Mouse (Mus musculus) CH12.LX (cell line): ENCODE results near the gene Fxyd7. TPM values are rescaled to one million over a fixed set of nuclear protein-coding genes. Genes with fewer than 3 reads are reported as not detected.

Experiments used
- DNase-seq: peaks from one replicate; pipeline ENCODE4 v3.0.0-alpha.2; 2013; ENCODE audit errors: extremely low read depth
- H3K27ac ChIP-seq: 2 replicates; pipeline ENCODE4 v1.5.1; 2012; ENCODE audit warnings: low read depth, mild to moderate bottlenecking, control low read depth, moderate library complexity; ENCODE audit not compliant: insufficient read depth
- H3K27me3 ChIP-seq: replicated peaks from 2 replicates; pipeline ENCODE3; 2012; ENCODE audit warnings: inconsistent platforms
- H3K36me3 ChIP-seq, 2 experiments: replicated peaks in 1 of 2; 2 replicates each; pipeline versions ENCODE3 to v1.6.1; 2012; ENCODE audit warnings: inconsistent platforms in 1 of 2, low read length in 1 of 2, mild to moderate bottlenecking in 1 of 2, mixed read lengths in 1 of 2, moderate library complexity in 1 of 2; ENCODE audit not compliant: control insufficient read depth in 1 of 2, insufficient read depth in 1 of 2
- H3K4me1 ChIP-seq, 2 experiments: 2 replicates each; pipeline ENCODE4 v1.6.1; 2012; ENCODE audit warnings: inconsistent platforms in 1 of 2, moderate library complexity in 1 of 2; ENCODE audit not compliant: insufficient read depth in 2 of 2, control insufficient read depth in 1 of 2
- H3K4me2 ChIP-seq: 2 replicates; pipeline ENCODE4 v1.6.1; 2012; ENCODE audit warnings: low read depth, mild to moderate bottlenecking, control low read depth; ENCODE audit not compliant: poor library complexity, insufficient read depth, severe bottlenecking
- H3K4me3 ChIP-seq, 3 experiments: fragments of 150-350 bp in 1 of 3; sonication (generic) in 1 of 3; replicated peaks in 1 of 3; 2 replicates each; pipeline versions ENCODE3 to v1.5.1; 2011 to 2012; ENCODE audit warnings: low read depth in 2 of 3, low read length in 2 of 3, mild to moderate bottlenecking in 2 of 3, moderate library complexity in 2 of 3, control low read depth in 1 of 3, improper control_type of control experiment in 1 of 3, inconsistent platforms in 1 of 3, mixed read lengths in 1 of 3; ENCODE audit not compliant: poor library complexity in 1 of 3
- H3K79me2 ChIP-seq: replicated peaks from 2 replicates; pipeline ENCODE4 v1.6.1; 2012; ENCODE audit warnings: mild to moderate bottlenecking, moderate library complexity; ENCODE audit not compliant: control insufficient read depth, poor library complexity, insufficient read depth, severe bottlenecking; ENCODE audit errors: extremely low read depth
- H3K9ac ChIP-seq: 2 replicates; pipeline ENCODE4 v1.6.1; 2012; ENCODE audit warnings: low read depth, mild to moderate bottlenecking, control low read depth, moderate library complexity; ENCODE audit not compliant: insufficient read depth
- H3K9me3 ChIP-seq: replicated peaks from 2 replicates; pipeline ENCODE3; 2012; ENCODE audit warnings: low read length, inconsistent platforms, mixed read lengths
- CHD1 ChIP-seq: IDR thresholded peaks from 2 replicates; pipeline ENCODE4 v1.6.1; 2012; ENCODE audit warnings: low read depth, low read length, improper control_type of control experiment, inconsistent platforms
- E2F4 ChIP-seq: IDR thresholded peaks from 2 replicates; pipeline ENCODE4 v1.6.1; 2011; ENCODE audit warnings: low read depth, low read length, improper control_type of control experiment; ENCODE audit not compliant: insufficient replicate concordance
- ETS1 ChIP-seq: conservative IDR thresholded peaks from 2 replicates; pipeline ENCODE4 v1.6.1; 2012; ENCODE audit warnings: low read depth, mild to moderate bottlenecking, inconsistent platforms, low read length, improper control_type of control experiment, moderate library complexity
- HCFC1 ChIP-seq: IDR thresholded peaks from 2 replicates; pipeline ENCODE4 v1.6.1; 2012; ENCODE audit warnings: low read depth, mild to moderate bottlenecking, inconsistent platforms, low read length, improper control_type of control experiment
- IRF4 ChIP-seq: IDR thresholded peaks from 2 replicates; pipeline ENCODE4 v1.6.1; 2014; ENCODE audit warnings: low read depth, mild to moderate bottlenecking, inconsistent platforms, low read length, improper control_type of control experiment
- JUN ChIP-seq: IDR thresholded peaks from 2 replicates; pipeline ENCODE4 v1.6.1; 2011; ENCODE audit warnings: low read depth, mild to moderate bottlenecking, low read length, improper control_type of control experiment, moderate library complexity; ENCODE audit not compliant: insufficient read depth
- JUND ChIP-seq: conservative IDR thresholded peaks from 2 replicates; pipeline ENCODE4 v1.6.1; 2011; ENCODE audit warnings: low read depth, low read length, improper control_type of control experiment
- KAT2A ChIP-seq: IDR thresholded peaks from 2 replicates; pipeline ENCODE4 v1.6.1; 2012; ENCODE audit warnings: low read length, improper control_type of control experiment, inconsistent platforms; ENCODE audit not compliant: insufficient replicate concordance
- MAZ ChIP-seq: IDR thresholded peaks from 2 replicates; pipeline ENCODE4 v1.6.1; 2012; ENCODE audit warnings: low read depth, mild to moderate bottlenecking, inconsistent platforms, low read length, improper control_type of control experiment, moderate library complexity
- MEF2A ChIP-seq: IDR thresholded peaks from 2 replicates; pipeline ENCODE4 v1.6.1; 2014; ENCODE audit warnings: low read depth, mild to moderate bottlenecking, inconsistent platforms, low read length, improper control_type of control experiment, borderline replicate concordance
- NRF1 ChIP-seq: IDR thresholded peaks from 2 replicates; pipeline ENCODE4 v1.6.1; 2014; ENCODE audit warnings: low read depth, mild to moderate bottlenecking, inconsistent platforms, low read length, improper control_type of control experiment, moderate library complexity
- PAX5 ChIP-seq: IDR thresholded peaks from 2 replicates; pipeline ENCODE4 v1.6.1; 2012; ENCODE audit warnings: low read length, inconsistent platforms, mixed read lengths
- RAD21 ChIP-seq: IDR thresholded peaks from 2 replicates; pipeline ENCODE4 v1.6.1; 2011; ENCODE audit warnings: low read depth, mild to moderate bottlenecking, low read length, improper control_type of control experiment, moderate library complexity
- SIN3A ChIP-seq: IDR thresholded peaks from 2 replicates; pipeline ENCODE4 v1.6.1; 2012; ENCODE audit warnings: low read length, improper control_type of control experiment, inconsistent platforms
- TCF12 ChIP-seq: IDR thresholded peaks from 2 replicates; pipeline ENCODE4 v1.6.1; 2014; ENCODE audit warnings: low read depth, mild to moderate bottlenecking, inconsistent platforms, low read length, improper control_type of control experiment
- UBTF ChIP-seq: IDR thresholded peaks from 2 replicates; pipeline ENCODE4 v1.6.1; 2012; ENCODE audit warnings: low read depth, mild to moderate bottlenecking, inconsistent platforms, low read length, improper control_type of control experiment, moderate library complexity
- USF2 ChIP-seq: conservative IDR thresholded peaks from 2 replicates; pipeline ENCODE4 v1.6.1; 2011; ENCODE audit warnings: low read depth, low read length, improper control_type of control experiment
- ZC3H11A ChIP-seq: IDR thresholded peaks from 2 replicates; pipeline ENCODE4 v1.6.1; 2012; ENCODE audit warnings: low read depth, mild to moderate bottlenecking, inconsistent platforms, low read length, improper control_type of control experiment
- ZNF384 ChIP-seq: IDR thresholded peaks from 2 replicates; pipeline ENCODE4 v1.6.1; 2012; ENCODE audit warnings: low read depth, low read length, improper control_type of control experiment, inconsistent platforms
- dilution Hi-C: fragments of 300-500 bp; cut with MboI; formaldehyde crosslinking; loops from 2 replicates; pipeline ENCODE4 v1.14.3; 2020; ENCODE audit warnings: low sequenced_read_pairs; ENCODE audit not compliant: extremely low pct_unique_long_range_greater_than_20kb, extremely low pct_ligation_motif_present
- in situ Hi-C: fragments of 300-500 bp; cut with MboI; formaldehyde crosslinking; loops from 3 replicates; pipeline ENCODE4 v1.14.3; 2019; ENCODE audit warnings: low sequenced_read_pairs, low pct_ligation_motif_present, low pct_unique_long_range_greater_than_20kb, mixed read lengths
- polyA plus RNA-seq: library from polyadenylated mRNA; unstranded; fragments of >175 nt; gene quantifications from 2 replicates; pipeline ENCODE4 v1.2.1, GENCODE M21; 2012; ENCODE audit warnings: low read depth; ENCODE audit not compliant: insufficient read length
- total RNA-seq, 2 experiments: library from RNA; depleted of rRNA; stranded (reverse); fragments of 300-350 nt in 1 of 2; fragments of >200 nt in 1 of 2; gene quantifications; 2 replicates each; pipeline ENCODE4 v1.2.3; 2012 to 2014

Fxyd7 gene
- total and polyA plus RNA-seq, 3 experiments = not detected

DNA sequence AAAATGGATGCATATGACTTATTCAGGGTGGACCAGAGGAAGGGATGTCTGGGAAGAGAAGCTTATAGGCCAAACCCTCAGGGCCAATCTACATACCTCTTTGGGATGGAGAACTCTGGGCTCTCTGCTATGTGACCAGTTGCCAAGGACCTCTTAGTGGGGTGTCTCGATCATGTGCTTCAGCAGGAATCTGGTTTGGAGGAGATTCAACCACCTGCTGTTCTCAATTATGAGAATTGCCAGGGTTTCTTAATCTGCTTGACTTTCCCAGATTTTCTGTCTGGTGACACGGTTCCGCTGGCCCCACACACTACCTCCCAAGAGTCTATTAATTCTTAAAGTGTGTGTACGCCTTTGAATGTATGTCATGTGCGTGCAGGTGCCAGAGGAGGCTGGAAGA lies 57.3 kb downstream of the Fxyd7 start:
- no peak overlapping the region for H3K4me3 ChIP-seq
- H3K27me3 ChIP-seq = no peaks in the 10 kb centered on the region
- no peak overlapping the region for H3K9ac ChIP-seq
- H3K79me2 ChIP-seq = no peaks in the 10 kb centered on the region
- no peak overlapping the region for H3K4me2 ChIP-seq
- H3K9me3 ChIP-seq = peaks cover 6% of the 10 kb centered on the region
- in situ Hi-C loops (no loop called here), dilution Hi-C loops (no loop called here)
- no peak overlapping the region for H3K27ac ChIP-seq
- no peaks in the 10 kb centered on the region for H3K4me1 ChIP-seq
- DNase-seq = no peak
- H3K36me3 ChIP-seq = no peaks in the 10 kb centered on the region
- no peak for TF ChIP-seq UBTF
- TF ChIP-seq MAZ = no peak
- no peak for TF ChIP-seq ZC3H11A
- no peak for TF ChIP-seq JUN
- no peak for TF ChIP-seq MEF2A
- TF ChIP-seq ETS1 = no peak
- no peak for TF ChIP-seq IRF4
- TF ChIP-seq RAD21 = no peak
- TF ChIP-seq JUND = no peak
- no peak for TF ChIP-seq HCFC1
- no peak for TF ChIP-seq CHD1
- no peak for TF ChIP-seq E2F4
- no peak for TF ChIP-seq PAX5
- TF ChIP-seq ZNF384 = no peak
- no peak for TF ChIP-seq SIN3A
- no peak for TF ChIP-seq NRF1
- no peak for TF ChIP-seq USF2
- no peak for TF ChIP-seq TCF12
- TF ChIP-seq KAT2A = no peak

Other genes starting within 250 kb of the Fxyd7 start
- 0.08 TPM in 1 of 2 replicates, not detected in the other for gene Ffar2, start 227.7 kb downstream of the Fxyd7 start, total RNA-seq (2012; rRNA removed)
- gene Ffar2, start 227.7 kb downstream of the Fxyd7 start, total RNA-seq (2014; rRNA removed) = not detected in 2 replicates
- gene Ffar2, start 227.7 kb downstream of the Fxyd7 start, polyA plus RNA-seq = 0.51 and 0.52 TPM in 2 replicates
- not detected in 2 replicates for gene Ffar3, start 195.3 kb downstream of the Fxyd7 start, total RNA-seq (2012; rRNA removed)
- gene Ffar3, start 195.3 kb downstream of the Fxyd7 start, total RNA-seq (2014; rRNA removed) = not detected in 2 replicates
- not detected in 2 replicates for gene Ffar3, start 195.3 kb downstream of the Fxyd7 start, polyA plus RNA-seq
- 0.34 and 0.42 TPM in 2 replicates for gene Ffar1, start 189.9 kb downstream of the Fxyd7 start, total RNA-seq (2012; rRNA removed)
- 1.2 and 1.4 TPM in 2 replicates for gene Ffar1, start 189.9 kb downstream of the Fxyd7 start, total RNA-seq (2014; rRNA removed)
- gene Ffar1, start 189.9 kb downstream of the Fxyd7 start, polyA plus RNA-seq = 14.3 and 17.2 TPM in 2 replicates
- 41.7 and 42.3 TPM in 2 replicates for gene Cd22, start 171.1 kb downstream of the Fxyd7 start, total RNA-seq (2012; rRNA removed)
- 81.5 and 90.6 TPM in 2 replicates for gene Cd22, start 171.1 kb downstream of the Fxyd7 start, total RNA-seq (2014; rRNA removed)
- 180 and 190 TPM in 2 replicates for gene Cd22, start 171.1 kb downstream of the Fxyd7 start, polyA plus RNA-seq
- 0.04 TPM in 1 of 2 replicates, not detected in the other for gene Mag, start 136.6 kb downstream of the Fxyd7 start, total RNA-seq (2012; rRNA removed)
- gene Mag, start 136.6 kb downstream of the Fxyd7 start, total RNA-seq (2014; rRNA removed) = not detected in 2 replicates
- gene Mag, start 136.6 kb downstream of the Fxyd7 start, polyA plus RNA-seq = not detected in 2 replicates
- gene Hamp2, start 126.8 kb downstream of the Fxyd7 start, total RNA-seq (2012; rRNA removed) = not detected in 2 replicates
- not detected in 2 replicates for gene Hamp2, start 126.8 kb downstream of the Fxyd7 start, total RNA-seq (2014; rRNA removed)
- not detected in 2 replicates for gene Hamp2, start 126.8 kb downstream of the Fxyd7 start, polyA plus RNA-seq
- not detected in 2 replicates for gene Hamp, start 107.4 kb downstream of the Fxyd7 start, total RNA-seq (2012; rRNA removed)
- gene Hamp, start 107.4 kb downstream of the Fxyd7 start, total RNA-seq (2014; rRNA removed) = not detected in 2 replicates
- not detected in 2 replicates for gene Hamp, start 107.4 kb downstream of the Fxyd7 start, polyA plus RNA-seq
- 42.0 and 47.9 TPM in 2 replicates for gene Usf2, start 94.7 kb downstream of the Fxyd7 start, total RNA-seq (2012; rRNA removed)
- gene Usf2, start 94.7 kb downstream of the Fxyd7 start, total RNA-seq (2014; rRNA removed) = 47.0 and 57.2 TPM in 2 replicates
- 102 and 103 TPM in 2 replicates for gene Usf2, start 94.7 kb downstream of the Fxyd7 start, polyA plus RNA-seq
- gene Lsr, start 78.0 kb downstream of the Fxyd7 start, total RNA-seq (2012; rRNA removed) = 0.08 and 0.13 TPM in 2 replicates
- 0.12 TPM in 1 of 2 replicates, not detected in the other for gene Lsr, start 78.0 kb downstream of the Fxyd7 start, total RNA-seq (2014; rRNA removed)
- gene Lsr, start 78.0 kb downstream of the Fxyd7 start, polyA plus RNA-seq = not detected in 2 replicates
- gene Fam187b, start 77.7 kb downstream of the Fxyd7 start, total RNA-seq (2012; rRNA removed) = not detected in 2 replicates
- gene Fam187b, start 77.7 kb downstream of the Fxyd7 start, total RNA-seq (2014; rRNA removed) = not detected in 2 replicates
- gene Fam187b, start 77.7 kb downstream of the Fxyd7 start, polyA plus RNA-seq = not detected in 2 replicates
- gene Fxyd5, start 9.0 kb downstream of the Fxyd7 start, total RNA-seq (2012; rRNA removed) = 71.6 and 73.2 TPM in 2 replicates
- 38.3 and 43.8 TPM in 2 replicates for gene Fxyd5, start 9.0 kb downstream of the Fxyd7 start, total RNA-seq (2014; rRNA removed)
- gene Fxyd5, start 9.0 kb downstream of the Fxyd7 start, polyA plus RNA-seq = 96.8 and 124 TPM in 2 replicates
- gene Fxyd1, start 5.7 kb upstream of the Fxyd7 start, total RNA-seq (2012; rRNA removed) = not detected in 2 replicates
- gene Fxyd1, start 5.7 kb upstream of the Fxyd7 start, total RNA-seq (2014; rRNA removed) = not detected in 2 replicates
- gene Fxyd1, start 5.7 kb upstream of the Fxyd7 start, polyA plus RNA-seq = not detected in 2 replicates
- gene Lgi4, start 7.9 kb upstream of the Fxyd7 start, total RNA-seq (2012; rRNA removed) = not detected in 2 replicates
- not detected in 2 replicates for gene Lgi4, start 7.9 kb upstream of the Fxyd7 start, total RNA-seq (2014; rRNA removed)
- gene Lgi4, start 7.9 kb upstream of the Fxyd7 start, polyA plus RNA-seq = not detected in 2 replicates
- gene Fxyd3, start 25.2 kb upstream of the Fxyd7 start, total RNA-seq (2012; rRNA removed) = not detected in 2 replicates
- not detected in 2 replicates for gene Fxyd3, start 25.2 kb upstream of the Fxyd7 start, total RNA-seq (2014; rRNA removed)
- gene Fxyd3, start 25.2 kb upstream of the Fxyd7 start, polyA plus RNA-seq = 0.08 TPM in 1 of 2 replicates, not detected in the other
- 1.7 and 3.0 TPM in 2 replicates for gene Hpn, start 63.8 kb upstream of the Fxyd7 start, total RNA-seq (2012; rRNA removed)
- 8.7 and 11.2 TPM in 2 replicates for gene Hpn, start 63.8 kb upstream of the Fxyd7 start, total RNA-seq (2014; rRNA removed)
- gene Hpn, start 63.8 kb upstream of the Fxyd7 start, polyA plus RNA-seq = 16.7 and 18.7 TPM in 2 replicates
- 0.17 and 0.30 TPM in 2 replicates for gene Scn1b, start 75.5 kb upstream of the Fxyd7 start, total RNA-seq (2012; rRNA removed)
- not detected in 2 replicates for gene Scn1b, start 75.5 kb upstream of the Fxyd7 start, total RNA-seq (2014; rRNA removed)
- gene Scn1b, start 75.5 kb upstream of the Fxyd7 start, polyA plus RNA-seq = not detected in 2 replicates
- gene Gramd1a, start 104.4 kb upstream of the Fxyd7 start, total RNA-seq (2012; rRNA removed) = 66.6 and 86.0 TPM in 2 replicates
- 45.7 and 49.5 TPM in 2 replicates for gene Gramd1a, start 104.4 kb upstream of the Fxyd7 start, total RNA-seq (2014; rRNA removed)
- 70.0 and 90.7 TPM in 2 replicates for gene Gramd1a, start 104.4 kb upstream of the Fxyd7 start, polyA plus RNA-seq
- not detected in 2 replicates for gene Scgb2b2, start 239.0 kb upstream of the Fxyd7 start, total RNA-seq (2012; rRNA removed)
- gene Scgb2b2, start 239.0 kb upstream of the Fxyd7 start, total RNA-seq (2014; rRNA removed) = not detected in 2 replicates
- gene Scgb2b2, start 239.0 kb upstream of the Fxyd7 start, polyA plus RNA-seq = not detected in 2 replicates
- not detected in 2 replicates for gene Scgb1b2, start 240.4 kb upstream of the Fxyd7 start, total RNA-seq (2012; rRNA removed)
- gene Scgb1b2, start 240.4 kb upstream of the Fxyd7 start, total RNA-seq (2014; rRNA removed) = not detected in 2 replicates
- not detected in 2 replicates for gene Scgb1b2, start 240.4 kb upstream of the Fxyd7 start, polyA plus RNA-seq